Comparison of ENCODE assay signal across 18 mouse cellular contexts in the genomic region with DNA sequence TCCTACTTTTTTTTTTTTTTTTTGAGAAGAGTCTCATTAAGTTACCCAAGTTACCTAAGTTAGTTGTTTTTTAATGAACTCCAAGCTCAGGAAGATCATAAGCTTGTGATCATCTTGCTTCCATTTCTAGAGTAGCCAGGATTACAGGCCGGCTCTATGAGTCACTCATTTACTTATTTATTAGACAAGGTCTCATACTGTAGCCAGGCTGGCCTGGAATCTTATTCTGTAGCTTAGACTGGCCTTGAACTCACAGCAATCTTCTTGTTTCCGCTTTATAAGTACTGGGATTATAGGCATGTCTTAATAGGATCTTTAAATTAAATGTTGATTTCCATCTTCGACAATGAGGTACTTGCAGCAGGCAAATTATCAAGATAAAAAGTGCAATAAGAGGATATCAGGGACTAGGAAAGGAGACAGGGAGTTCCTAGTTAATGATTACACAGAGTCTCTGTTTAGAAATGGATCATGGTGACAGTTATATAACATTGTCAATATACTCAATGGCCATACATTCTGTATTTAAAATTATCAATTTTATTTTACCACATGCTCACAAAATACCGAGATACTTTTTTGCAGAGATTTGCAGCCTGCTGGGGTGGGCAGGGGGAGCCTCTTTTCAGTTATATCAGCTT.
"Had no signal": no experiment of that assay in that cellular context is flagged by ENCODE, and none has a peak within 500 bp of the region (broad histone marks: within the 10 kb centered on the region; RNA-seq: fewer than 3 reads in every experiment).

No protein-coding gene starts in this region.

- H3K36me3 ChIP-seq: lung, embryonic 15.5 days; midbrain, embryonic 10.5 days; midbrain, embryonic 13.5 days; neural tube, embryonic 13.5 days had no signal

- H3K4me1 ChIP-seq: midbrain, embryonic 13.5 days had no signal

- H3K9ac ChIP-seq: lung, embryonic 15.5 days; midbrain, embryonic 13.5 days; neural tube, embryonic 13.5 days had no signal

- H3K4me2 ChIP-seq: lung, embryonic 15.5 days; midbrain, embryonic 13.5 days; neural tube, embryonic 13.5 days had no signal

- H3K27me3 ChIP-seq: lung, embryonic 15.5 days; megakaryocyte, embryonic 14.5 days; midbrain, embryonic 13.5 days; neural tube, embryonic 13.5 days had no signal

- H3K4me3 ChIP-seq: left cerebral cortex, adult 2 months; lung, embryonic 15.5 days; megakaryocyte, embryonic 14.5 days; midbrain, embryonic 10.5 days; midbrain, embryonic 13.5 days; myocyte; neural tube, embryonic 13.5 days had no signal

- DNase-seq: kidney, adult 18-20 months; kidney, postnatal 36 days; layer of hippocampus, postnatal 36 days; lung, adult 18-20 months; lung, postnatal 10 days; lung, postnatal 36 days; retina, postnatal 1 day; right cerebral cortex, postnatal 25 days; thymus, postnatal 25 days had no signal

- H3K27ac ChIP-seq: kidney, postnatal 0 days; left cerebral cortex, adult 2 months; lung, embryonic 15.5 days; midbrain, embryonic 10.5 days; midbrain, embryonic 13.5 days; neural tube, embryonic 13.5 days had no signal

- ATAC-seq: midbrain, embryonic 13.5 days; midbrain, embryonic 16.5 days had no signal

- H3K9me3 ChIP-seq: lung, embryonic 15.5 days; midbrain, embryonic 10.5 days; midbrain, embryonic 13.5 days; neural tube, embryonic 13.5 days had no signal
